Mouse (Mus musculus) layer of hippocampus, adult 18-20 months (tissue): ENCODE measurements at regions not wholly inside any gene's neighbourhood (a gene's known extent, or its start where the extent isn't known, plus 50 kb on each side); places are given as distances from the start of the nearest gene placed in this dataset.
"Not testable (repeated sequence)": the region's sequence is repeated elsewhere in the genome, so short reads cannot be mapped to it uniquely, and the experiment has no call there.

Experiments
- DNase-seq, 2 experiments: peaks; one replicate each; pipeline ENCODE4 v3.0.0; 2022; ENCODE audit warnings: low spot score in 2 of 2

GRCm38 (mm10) chr1:78588036-78588435 lies 69.6 kb upstream of the Acsl3 start:
- DNase-seq, result no peak

- not testable (repeated sequence) for DNase-seq
These were observed 69.0 kb upstream of the Acsl3 start for GRCm38 (mm10) chr1:78588660-78589059.

GRCm38 (mm10) chr1:78590558-78590957 lies 67.1 kb upstream of the Acsl3 start:
- peak; percentile 11 to 45 for DNase-seq

GRCm38 (mm10) chr1:78593927-78594641 lies 63.5 kb upstream of the Acsl3 start:
- peak; percentile 25 to 57 for DNase-seq

GRCm38 (mm10) chr1:78595521-78596139 lies 62.0 kb upstream of the Acsl3 start:
- DNase-seq, result no peak

- no peak for DNase-seq
These were observed 59.1 kb upstream of the Acsl3 start for GRCm38 (mm10) chr1:78598561-78598960.

- no peak for DNase-seq
These were observed 57.0 kb upstream of the Acsl3 start for GRCm38 (mm10) chr1:78600666-78601065.

GRCm38 (mm10) chr1:78601568-78601967 lies 56.1 kb upstream of the Acsl3 start:
- no peak for DNase-seq

GRCm38 (mm10) chr1:78602039-78602438 lies 55.6 kb upstream of the Acsl3 start:
- no peak for DNase-seq

GRCm38 (mm10) chr1:78602885-78603284 lies 54.7 kb upstream of the Acsl3 start:
- no peak for DNase-seq

- peak; percentile 30 to 62 for DNase-seq
These were observed 52.6 kb upstream of the Acsl3 start for GRCm38 (mm10) chr1:78604820-78605550.
